Mouse (Mus musculus): ENCODE data around the gene Avl9. TPM values are rescaled to one million over a fixed set of nuclear protein-coding genes. Genes with fewer than 3 reads are reported as not detected.

The Avl9 gene
- polyA plus RNA-seq, 1 experiment from 2014 or later = 8.9 TPM

DNA sequence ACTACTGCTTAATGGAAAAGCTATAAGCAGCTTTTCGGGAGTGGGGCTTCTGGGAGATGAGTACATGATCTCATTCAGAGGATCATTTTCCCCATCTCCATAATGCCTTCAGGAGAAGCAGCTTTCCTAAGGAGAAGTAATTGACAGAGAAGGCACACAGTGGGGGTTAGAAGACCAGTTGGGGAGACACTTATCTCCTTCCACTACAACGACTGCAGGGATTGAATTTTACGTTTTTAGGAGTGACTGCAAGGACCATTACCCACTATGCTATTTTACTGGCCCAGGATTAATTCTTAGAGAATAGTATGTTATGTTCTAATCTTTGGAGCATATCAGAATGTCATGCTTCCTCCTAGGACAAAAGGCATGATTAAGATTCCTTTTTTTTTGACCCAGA is 6.2 kb downstream of the Avl9 start:
- ATAC-seq (replicated peaks; ENCODE audit: low FRiP score) (no peak), DNase-seq (ENCODE audit: low spot score) (no peak)
- Histone ChIP-seq H3K27ac (ENCODE audit: low read depth, low read length) (no peak overlapping the region), H3K9ac (ENCODE audit: low read depth, low read length) (no peak overlapping the region), H3K4me2 (no peak overlapping the region), H3K36me3 (ENCODE audit: control insufficient read depth, insufficient read depth, low read length) (peaks cover 2% of the 10 kb centered on the region; the same call in 1 of the 2 replicates), H3K4me1 (replicated peaks; ENCODE audit: control insufficient read depth, insufficient read depth, low read length) (peaks cover 13% of the 10 kb centered on the region), H3K27me3 (replicated peaks; ENCODE audit: control insufficient read depth, insufficient read depth, low read length) (no peaks in the 10 kb centered on the region), H3K4me3 (ENCODE audit: low read depth, low read length) (no peak overlapping the region), H3K9me3 (ENCODE audit: control insufficient read depth, low read length) (no peaks in the 10 kb centered on the region)
- WGBS = 75% methylated on average over 3 of the region's 3 CpGs

- H3K9me3 ChIP-seq (ENCODE audit: control insufficient read depth, low read length) = no peaks in the 10 kb centered on the region
- H3K36me3 ChIP-seq (ENCODE audit: control insufficient read depth, insufficient read depth, low read length) = peaks cover 3% of the 10 kb centered on the region; the same call in 1 of the 2 replicates
- H3K4me2 ChIP-seq = no peak overlapping the region
Measured at GRCm38 (mm10) chr6:56732545-56732944, 17.8 kb downstream of the Avl9 start.

GRCm38 (mm10) chr6:56745950-56746543 is 31.3 kb downstream of the Avl9 start:
- WGBS = 86% methylated on average over 5 of the region's 5 CpGs
- ATAC-seq (replicated peaks; ENCODE audit: low FRiP score) = no peak
- no peaks in the 10 kb centered on the region for H3K9me3 ChIP-seq (ENCODE audit: control insufficient read depth, low read length)
- no peak overlapping the region for H3K4me3 ChIP-seq (ENCODE audit: low read depth, low read length)
- no peak for DNase-seq (ENCODE audit: low spot score)
- no peak overlapping the region for H3K9ac ChIP-seq (ENCODE audit: low read depth, low read length)
- H3K27me3 ChIP-seq (replicated peaks; ENCODE audit: control insufficient read depth, insufficient read depth, low read length) = no peaks in the 10 kb centered on the region
- no peak overlapping the region for H3K27ac ChIP-seq (ENCODE audit: low read depth, low read length)
- H3K4me2 ChIP-seq = no peak overlapping the region
- H3K36me3 ChIP-seq (ENCODE audit: control insufficient read depth, insufficient read depth, low read length) = no peaks in the 10 kb centered on the region; the same call in 1 of the 2 replicates
- no peaks in the 10 kb centered on the region for H3K4me1 ChIP-seq (replicated peaks; ENCODE audit: control insufficient read depth, insufficient read depth, low read length)

More at GRCm38 (mm10) chr6:56732545-56732944, 17.8 kb downstream of the Avl9 start:
- Histone ChIP-seq H3K4me3 (ENCODE audit: low read depth, low read length) (no peak overlapping the region), H3K4me1 (replicated peaks; ENCODE audit: control insufficient read depth, insufficient read depth, low read length) (no peaks in the 10 kb centered on the region), H3K27ac (ENCODE audit: low read depth, low read length) (no peak overlapping the region), H3K9ac (ENCODE audit: low read depth, low read length) (no peak overlapping the region), H3K27me3 (replicated peaks; ENCODE audit: control insufficient read depth, insufficient read depth, low read length) (no peaks in the 10 kb centered on the region)
- no peak for ATAC-seq (replicated peaks; ENCODE audit: low FRiP score)
- WGBS = 73% methylated on average over 2 of the region's 2 CpGs
- no peak for DNase-seq (ENCODE audit: low spot score)

DNA sequence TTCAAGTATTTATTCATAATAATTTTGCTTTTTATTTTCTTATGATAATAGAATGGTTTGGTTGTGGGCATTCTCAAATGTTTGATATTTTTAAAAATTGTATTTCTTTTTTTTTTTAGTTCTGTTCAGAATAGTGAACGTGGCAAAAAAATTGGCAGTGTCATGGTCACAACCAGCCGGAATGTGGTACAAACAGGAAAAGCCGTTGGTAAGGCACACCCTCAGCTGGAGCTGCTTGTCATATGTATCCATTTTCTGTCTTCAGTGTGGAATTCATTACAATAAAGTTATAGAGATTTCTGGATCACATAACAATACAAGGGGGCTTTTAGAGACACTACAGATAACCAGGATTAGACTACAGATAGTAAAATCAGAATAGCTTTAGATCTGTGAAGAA is 39.0 kb downstream of the Avl9 start:
- Histone ChIP-seq H3K4me1 (replicated peaks; ENCODE audit: control insufficient read depth, insufficient read depth, low read length) (no peaks in the 10 kb centered on the region), H3K4me2 (no peak overlapping the region), H3K9ac (ENCODE audit: low read depth, low read length) (no peak overlapping the region), H3K27me3 (replicated peaks; ENCODE audit: control insufficient read depth, insufficient read depth, low read length) (no peaks in the 10 kb centered on the region), H3K36me3 (ENCODE audit: control insufficient read depth, insufficient read depth, low read length) (peaks cover 9% of the 10 kb centered on the region), H3K27ac (ENCODE audit: low read depth, low read length) (no peak overlapping the region), H3K4me3 (ENCODE audit: low read depth, low read length) (no peak overlapping the region), H3K9me3 (ENCODE audit: control insufficient read depth, low read length) (no peaks in the 10 kb centered on the region)
- no peak for ATAC-seq (replicated peaks; ENCODE audit: low FRiP score)
- no peak for DNase-seq (ENCODE audit: low spot score)
- 90% methylated on average over 3 of the region's 3 CpGs for WGBS

GRCm38 (mm10) chr6:56756117-56756516 is 41.4 kb downstream of the Avl9 start:
- no peak overlapping the region for H3K4me3 ChIP-seq (ENCODE audit: low read depth, low read length)
- H3K9me3 ChIP-seq (ENCODE audit: control insufficient read depth, low read length) = no peaks in the 10 kb centered on the region
- no peak for ATAC-seq (replicated peaks; ENCODE audit: low FRiP score)
- 87% methylated on average over 1 of the region's 1 CpGs for WGBS
- no peak overlapping the region for H3K4me2 ChIP-seq
- no peaks in the 10 kb centered on the region for H3K4me1 ChIP-seq (replicated peaks; ENCODE audit: control insufficient read depth, insufficient read depth, low read length)
- H3K27ac ChIP-seq (ENCODE audit: low read depth, low read length) = no peak overlapping the region
- H3K27me3 ChIP-seq (replicated peaks; ENCODE audit: control insufficient read depth, insufficient read depth, low read length) = no peaks in the 10 kb centered on the region
- no peak overlapping the region for H3K9ac ChIP-seq (ENCODE audit: low read depth, low read length)
- DNase-seq (ENCODE audit: low spot score) = no peak
- peaks cover 9% of the 10 kb centered on the region for H3K36me3 ChIP-seq (ENCODE audit: control insufficient read depth, insufficient read depth, low read length)

- DNase-seq (ENCODE audit: low spot score) (no peak), ATAC-seq (replicated peaks; ENCODE audit: low FRiP score) (no peak)
- Histone ChIP-seq H3K36me3 (ENCODE audit: control insufficient read depth, insufficient read depth, low read length) (peaks cover 8% of the 10 kb centered on the region; the same call in 1 of the 2 replicates), H3K27ac (ENCODE audit: low read depth, low read length) (no peak overlapping the region), H3K4me3 (ENCODE audit: low read depth, low read length) (no peak overlapping the region), H3K4me2 (no peak overlapping the region), H3K9ac (ENCODE audit: low read depth, low read length) (no peak overlapping the region), H3K9me3 (ENCODE audit: control insufficient read depth, low read length) (no peaks in the 10 kb centered on the region), H3K4me1 (replicated peaks; ENCODE audit: control insufficient read depth, insufficient read depth, low read length) (no peaks in the 10 kb centered on the region), H3K27me3 (replicated peaks; ENCODE audit: control insufficient read depth, insufficient read depth, low read length) (no peaks in the 10 kb centered on the region)
- 87% methylated on average over 1 of the region's 1 CpGs for WGBS
Measured at GRCm38 (mm10) chr6:56759324-56759723, 44.6 kb downstream of the Avl9 start.

- Histone ChIP-seq H3K27me3 (replicated peaks; ENCODE audit: control insufficient read depth, insufficient read depth, low read length) (no peaks in the 10 kb centered on the region), H3K4me1 (replicated peaks; ENCODE audit: control insufficient read depth, insufficient read depth, low read length) (no peaks in the 10 kb centered on the region), H3K4me2 (no peak overlapping the region), H3K36me3 (ENCODE audit: control insufficient read depth, insufficient read depth, low read length) (peaks cover 2% of the 10 kb centered on the region; the same call in 1 of the 2 replicates), H3K27ac (ENCODE audit: low read depth, low read length) (no peak overlapping the region), H3K9ac (ENCODE audit: low read depth, low read length) (no peak overlapping the region), H3K4me3 (ENCODE audit: low read depth, low read length) (no peak overlapping the region), H3K9me3 (ENCODE audit: control insufficient read depth, low read length) (no peaks in the 10 kb centered on the region)
- WGBS = 84% methylated on average over 3 of the region's 3 CpGs
- DNase-seq (ENCODE audit: low spot score) (no peak), ATAC-seq (replicated peaks; ENCODE audit: low FRiP score) (no peak)
Measured at GRCm38 (mm10) chr6:56765265-56765664, 50.6 kb downstream of the Avl9 start.

DNA sequence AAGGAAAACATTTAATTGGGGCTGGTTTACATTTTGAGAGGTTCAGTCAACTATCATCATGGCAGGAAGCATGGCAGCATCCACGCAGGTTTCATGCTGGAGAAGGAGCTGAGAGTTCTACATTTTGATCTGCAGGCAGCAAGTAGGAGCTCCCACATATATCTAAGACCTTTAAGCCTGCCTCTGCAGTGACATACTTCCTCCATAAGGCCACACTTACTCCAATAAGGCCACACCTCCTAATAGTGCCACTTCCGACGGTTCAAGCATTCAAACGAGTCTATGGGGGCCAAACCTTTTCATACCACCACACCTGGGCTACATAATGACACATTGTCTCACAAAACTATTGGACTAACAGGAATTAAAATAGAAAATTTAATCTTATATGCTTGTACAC is 51.0 kb downstream of the Avl9 start:
- WGBS = 79% methylated on average over 4 of the region's 4 CpGs
- no peak for ATAC-seq (replicated peaks; ENCODE audit: low FRiP score)
- no peak overlapping the region for H3K9ac ChIP-seq (ENCODE audit: low read depth, low read length)
- H3K27ac ChIP-seq (ENCODE audit: low read depth, low read length) = no peak overlapping the region
- H3K4me2 ChIP-seq = no peak overlapping the region
- H3K4me1 ChIP-seq (replicated peaks; ENCODE audit: control insufficient read depth, insufficient read depth, low read length) = no peaks in the 10 kb centered on the region
- no peaks in the 10 kb centered on the region for H3K27me3 ChIP-seq (replicated peaks; ENCODE audit: control insufficient read depth, insufficient read depth, low read length)
- DNase-seq (ENCODE audit: low spot score) = no peak
- no peak overlapping the region for H3K4me3 ChIP-seq (ENCODE audit: low read depth, low read length)
- H3K36me3 ChIP-seq (ENCODE audit: control insufficient read depth, insufficient read depth, low read length) = peaks cover 2% of the 10 kb centered on the region; the same call in 1 of the 2 replicates
- H3K9me3 ChIP-seq (ENCODE audit: control insufficient read depth, low read length) = no peaks in the 10 kb centered on the region

DNA sequence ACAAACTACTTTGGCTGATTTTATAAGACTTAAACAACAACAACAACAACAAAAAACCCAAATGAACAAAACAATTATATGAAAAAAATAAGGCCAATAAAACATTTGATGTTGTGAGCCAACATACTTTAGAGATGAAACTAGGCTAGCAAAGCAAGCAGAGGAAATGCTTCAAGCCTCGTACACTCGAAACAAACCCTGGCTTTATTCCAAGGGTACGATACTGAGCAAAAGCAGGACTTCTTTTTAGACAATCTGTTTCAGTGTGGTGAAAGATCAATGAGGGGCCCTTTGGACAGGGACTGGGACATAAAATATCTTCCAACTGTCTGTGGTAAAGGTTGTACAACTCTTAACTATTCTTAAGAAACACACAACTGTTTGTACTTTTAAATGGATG is 61.1 kb downstream of the Avl9 start:
- H3K9ac ChIP-seq (ENCODE audit: low read depth, low read length) = no peak overlapping the region
- 85% methylated on average over 3 of the region's 3 CpGs for WGBS

More for the DNA sequence above, 61.1 kb downstream of the Avl9 start:
- no peak overlapping the region for H3K4me3 ChIP-seq (ENCODE audit: low read depth, low read length)
- no peaks in the 10 kb centered on the region for H3K4me1 ChIP-seq (replicated peaks; ENCODE audit: control insufficient read depth, insufficient read depth, low read length)
- H3K36me3 ChIP-seq (ENCODE audit: control insufficient read depth, insufficient read depth, low read length) = peaks cover 29% of the 10 kb centered on the region
- H3K27ac ChIP-seq (ENCODE audit: low read depth, low read length) = no peak overlapping the region
- DNase-seq (ENCODE audit: low spot score) = no peak
- no peak for ATAC-seq (replicated peaks; ENCODE audit: low FRiP score)
- H3K27me3 ChIP-seq (replicated peaks; ENCODE audit: control insufficient read depth, insufficient read depth, low read length) = no peaks in the 10 kb centered on the region
- no peak overlapping the region for H3K4me2 ChIP-seq
- 0 out of 2 replicates have a peak, but pooled peaks cover 3% of the 10 kb centered on the region for H3K9me3 ChIP-seq (ENCODE audit: control insufficient read depth, low read length)
